21 mouse cellular contexts compared by ENCODE assay signal in genomic region chr16:46965741-46966140, GRCm38 (mm10).
DNase-seq lines count a peak whose midpoint lies in the region; ATAC-seq lines count a peak whose summit lies in the region.
"Had no signal": no experiment of that assay in that cellular context is flagged by ENCODE, and none has a peak within 500 bp of the region (broad histone marks: within the 10 kb centered on the region; RNA-seq: fewer than 3 reads in every experiment).

No protein-coding gene starts in this region.

- peak; percentile 97 for ATAC-seq in frontal cortex, adult (ENCODE audit: low TSS enrichment)
- ATAC-seq: activated CD4-positive, CD25-positive, alpha-beta regulatory T cell, adult 4 months; CD4-positive, CD25-positive, alpha-beta regulatory T cell, adult 4 months; forebrain, embryonic 13.5 days; forebrain, embryonic 15.5 days; forebrain, postnatal 0 days; Patski had no signal

- intact Hi-C loops in left cerebral cortex, postnatal 14 days (cut with DNase I), result no loop called here

- no peak for DNase-seq in frontal cortex, postnatal 25 days (ENCODE audit: low spot score in 2 of 2)
- peak; percentile 9 for DNase-seq in left cerebral cortex, adult 18-20 months (ENCODE audit: low spot score in 2 of 2)
- DNase-seq in left cerebral cortex, postnatal 14 days (ENCODE audit: low spot score in 2 of 2), result no peak
- peak; percentile 48 for DNase-seq in brain, adult 2 months (ENCODE audit: low read depth, low spot score)
- DNase-seq in cerebellum, postnatal 25 days, result no peak
- DNase-seq: adrenal gland, adult 8-10 months; adrenal gland, postnatal 14 days; adrenal gland, postnatal 36 days; B cell, adult 2 months; cerebellum, adult 11 months; cerebellum, adult 18-20 months; cerebellum, adult 8-10 months; cerebellum, adult 9-11 months; cerebellum, postnatal 14 days; forebrain, postnatal 0 days had no signal

Comparison
In these comparisons a context has a peak if more than half of its experiments do, and no peak if none do; other contexts are left out.
1. DNase-seq: peak in left cerebral cortex, adult 18-20 months (2 of 2) and brain, adult 2 months (single experiment); none in frontal cortex, postnatal 25 days (0 of 2), left cerebral cortex, postnatal 14 days (0 of 2) and cerebellum, postnatal 25 days (0 of 2).